Mouse (Mus musculus) midbrain, embryonic 11.5 days (tissue): Measurements from ENCODE around the gene Scube3. TPM values are rescaled to one million over a fixed set of nuclear protein-coding genes. Genes with fewer than 3 reads are reported as not detected.
"Not testable (repeated sequence)": the region's sequence is repeated elsewhere in the genome, so short reads cannot be mapped to it uniquely, and the experiment has no call there.

ENCODE experiments used
- ATAC-seq: fragments of 200-750 bp; cut with Nextera tagmentation; 2 replicates; pipeline ENCODE4 v1.8.0; 2017; ENCODE audit warnings: moderate TSS enrichment, moderate library complexity; ENCODE audit not compliant: low FRiP score
- DNase-seq: peaks from one replicate; pipeline ENCODE4 v3.0.0; 2015; ENCODE audit warnings: low spot score; ENCODE audit errors: missing footprints
- H3K27ac ChIP-seq: fragments of 300-500 bp; sonication (generic); 2 replicates; pipeline ENCODE4 v1.5.1; 2014; ENCODE audit warnings: low read depth, low read length
- H3K27me3 ChIP-seq: fragments of 300-500 bp; sonication (generic); 2 replicates; pipeline ENCODE4 v1.6.1; 2014; ENCODE audit warnings: mild to moderate bottlenecking, low read length, moderate library complexity, mixed read lengths; ENCODE audit not compliant: control insufficient read depth, insufficient read depth
- H3K36me3 ChIP-seq: fragments of 300-500 bp; sonication (generic); 2 replicates; pipeline ENCODE4 v1.6.1; 2014; ENCODE audit warnings: mild to moderate bottlenecking, low read length, moderate library complexity, mixed read lengths; ENCODE audit not compliant: control insufficient read depth, insufficient read depth
- H3K4me1 ChIP-seq: fragments of 300-500 bp; sonication (generic); 2 replicates; pipeline ENCODE4 v1.6.1; 2014; ENCODE audit warnings: low read length; ENCODE audit not compliant: control insufficient read depth, insufficient read depth
- H3K4me2 ChIP-seq: fragments of 300-500 bp; sonication (generic); 2 replicates; pipeline ENCODE4 v1.6.1; 2014; ENCODE audit warnings: mild to moderate bottlenecking, moderate library complexity
- H3K4me3 ChIP-seq: fragments of 300-500 bp; sonication (generic); 2 replicates; pipeline ENCODE4 v1.5.1; 2014; ENCODE audit warnings: low read depth, low read length
- H3K9ac ChIP-seq: fragments of 300-500 bp; sonication (generic); 2 replicates; pipeline ENCODE4 v1.6.1; 2014; ENCODE audit warnings: low read length
- H3K9me3 ChIP-seq: fragments of 300-500 bp; sonication (generic); 2 replicates; pipeline ENCODE4 v1.6.1; 2016; ENCODE audit warnings: low read length; ENCODE audit not compliant: control insufficient read depth
- WGBS: fragments of 180-500 bp; shearing (Covaris S2); extraction: QIAGEN DNeasy Blood & Tissue Kit; methylation state at CpG from one replicate; pipeline ENCODE4 v1.1.7; 2014; 5-methylcytosine and 5-hydroxymethylcytosine counted together
- polyA plus RNA-seq: library from polyadenylated mRNA; unstranded; fragments of >200 nt; fragmentation: Nextera tagmentation; extraction: Ambion mirVana; gene quantifications from 2 replicates; pipeline ENCODE4 v1.2.1, GENCODE M21; 2014

The Scube3 gene
- polyA plus RNA-seq, 1 experiment from 2014 or later, result 10.2 TPM

- Histone ChIP-seq H3K4me2 (no peak overlapping the region), H3K4me3 (no peak overlapping the region), H3K9ac (no peak overlapping the region), H3K27me3 (no peaks in the 10 kb centered on the region; the same call in 1 of the 2 replicates), H3K36me3 (no peaks in the 10 kb centered on the region), H3K27ac (no peak overlapping the region), H3K9me3 (no peaks in the 10 kb centered on the region), H3K4me1 (peaks cover 6% of the 10 kb centered on the region; the same call in 1 of the 2 replicates)
- WGBS, result 71% methylated on average over 9 of the region's 9 CpGs
- ATAC-seq (no peak), DNase-seq (no peak)
Measured at GRCm38 (mm10) chr17:28212391-28212790, 70.5 kb downstream of the Scube3 start.

- DNase-seq (no peak), ATAC-seq (no peak)
- Histone ChIP-seq H3K4me2 (no peak overlapping the region), H3K4me3 (no peak overlapping the region), H3K27me3 (no peaks in the 10 kb centered on the region; the same call in 1 of the 2 replicates), H3K27ac (no peak overlapping the region), H3K9me3 (no peaks in the 10 kb centered on the region), H3K4me1 (no peaks in the 10 kb centered on the region), H3K36me3 (no peaks in the 10 kb centered on the region), H3K9ac (no peak overlapping the region)
- 40% methylated on average over 4 of the region's 4 CpGs for WGBS
Measured at GRCm38 (mm10) chr17:28213236-28213635, 71.3 kb downstream of the Scube3 start.

- Histone ChIP-seq H3K4me2 (no peak overlapping the region), H3K9me3 (no peaks in the 10 kb centered on the region), H3K4me1 (no peaks in the 10 kb centered on the region), H3K27me3 (no peaks in the 10 kb centered on the region; the same call in 1 of the 2 replicates), H3K4me3 (no peak overlapping the region), H3K27ac (no peak overlapping the region), H3K36me3 (no peaks in the 10 kb centered on the region), H3K9ac (no peak overlapping the region)
- ATAC-seq (no peak), DNase-seq (no peak)
- WGBS, result 79% methylated on average over 9 of the region's 9 CpGs
Measured at GRCm38 (mm10) chr17:28216791-28217190, 74.8 kb downstream of the Scube3 start.

GRCm38 (mm10) chr17:28217721-28218649 lies 76.0 kb downstream of the Scube3 start:
- H3K27ac ChIP-seq, result peak overlapping the region; percentile 25; the same call in 1 of the 2 replicates
- no peaks in the 10 kb centered on the region; the same call in 1 of the 2 replicates for H3K27me3 ChIP-seq
- H3K4me1 ChIP-seq, result no peaks in the 10 kb centered on the region; the same call in 1 of the 2 replicates
- H3K9ac ChIP-seq, result peak overlapping the region; percentile 41; the same call in 1 of the 2 replicates
- 25% methylated on average over 23 of the region's 23 CpGs for WGBS
- ATAC-seq, result no peak
- DNase-seq, result no peak
- no peaks in the 10 kb centered on the region for H3K9me3 ChIP-seq
- no peak overlapping the region for H3K4me3 ChIP-seq
- no peak overlapping the region for H3K4me2 ChIP-seq
- H3K36me3 ChIP-seq, result no peaks in the 10 kb centered on the region

DNA sequence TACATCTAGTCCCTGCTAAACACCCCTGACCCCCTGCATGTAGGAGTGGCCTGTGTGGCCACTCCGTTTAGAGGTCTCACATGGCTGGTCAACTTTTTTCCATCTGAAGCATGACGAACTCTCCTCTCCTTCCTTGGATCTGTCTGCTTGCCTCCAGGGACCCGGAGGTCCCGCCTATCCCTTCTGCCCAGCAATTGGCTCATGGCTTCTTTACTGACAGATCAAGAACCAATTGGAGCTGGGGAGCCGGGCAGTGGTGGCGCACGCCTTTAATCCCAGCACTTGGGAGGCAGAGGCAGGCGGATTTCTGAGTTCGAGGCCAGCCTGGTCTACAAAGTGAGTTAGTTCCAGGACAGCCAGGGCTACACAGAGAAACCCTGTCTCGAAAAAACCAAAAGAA lies 80.5 kb downstream of the Scube3 start:
- not testable (repeated sequence) for H3K27ac ChIP-seq, H3K9ac ChIP-seq, DNase-seq, H3K36me3 ChIP-seq, ATAC-seq, H3K27me3 ChIP-seq, H3K4me1 ChIP-seq, H3K4me3 ChIP-seq, H3K4me2 ChIP-seq, H3K9me3 ChIP-seq
- WGBS, result 93% methylated on average over 9 of the region's 10 CpGs

DNA sequence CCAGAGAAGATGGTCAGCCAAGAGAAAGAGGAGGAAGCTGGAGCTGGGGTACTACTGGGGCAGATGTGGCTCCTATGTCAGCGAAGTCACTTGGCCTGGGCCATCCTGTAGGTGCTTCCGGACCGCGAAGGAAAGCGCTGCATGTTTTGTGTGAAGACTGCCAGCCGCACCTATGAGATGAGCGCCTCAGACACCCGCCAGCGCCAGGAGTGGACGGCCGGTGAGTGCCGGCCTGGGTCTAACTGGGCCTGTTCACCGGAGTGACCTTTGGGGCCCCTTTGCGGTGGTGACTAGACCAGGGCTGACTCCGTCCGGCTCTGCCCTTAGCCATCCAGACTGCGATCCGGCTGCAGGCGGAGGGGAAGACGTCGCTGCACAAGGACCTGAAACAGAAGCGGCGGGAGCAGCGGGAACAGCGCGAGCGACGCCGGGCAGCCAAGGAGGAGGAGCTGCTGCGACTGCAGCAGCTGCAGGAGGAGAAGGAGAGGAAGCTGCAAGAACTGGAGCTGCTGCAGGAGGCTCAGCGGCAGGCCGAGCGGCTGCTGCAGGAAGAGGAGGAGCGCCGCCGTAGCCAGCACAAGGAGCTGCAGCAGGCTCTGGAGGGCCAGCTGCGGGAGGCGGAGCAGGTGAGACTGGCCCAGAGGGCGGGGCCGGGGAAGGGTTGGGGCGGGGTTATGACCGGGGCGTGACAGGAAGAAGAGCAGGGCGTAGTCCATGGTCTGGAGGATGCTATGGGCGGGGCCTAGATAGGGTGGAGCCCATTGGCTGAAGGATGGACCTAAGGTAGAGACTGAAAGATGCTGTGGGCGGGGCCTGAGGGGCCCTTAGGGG lies 81.8 kb downstream of the Scube3 start:
- Histone ChIP-seq H3K4me2 (peak overlapping the region; percentile 83), H3K27ac (peak overlapping the region; percentile 30; the same call in 1 of the 2 replicates), H3K9ac (peak overlapping the region; percentile 73), H3K36me3 (no peaks in the 10 kb centered on the region), H3K9me3 (no peaks in the 10 kb centered on the region), H3K4me1 (no peaks in the 10 kb centered on the region; the same call in 1 of the 2 replicates), H3K27me3 (no peaks in the 10 kb centered on the region), H3K4me3 (peak overlapping the region; percentile 42)
- under 1% methylated on average over 46 of the region's 46 CpGs for WGBS
- DNase-seq (peak; percentile 98), ATAC-seq (peak; percentile 92)

Other genes starting within 250 kb of the Scube3 start
- gene Anks1, start 232.8 kb upstream of the Scube3 start, polyA plus RNA-seq, result 22.5 and 23.7 TPM in 2 replicates
- 95.0 and 103 TPM in 2 replicates for gene Taf11, start 232.3 kb upstream of the Scube3 start, polyA plus RNA-seq
- gene Tcp11, start 61.5 kb upstream of the Scube3 start, polyA plus RNA-seq, result 0.70 and 1.0 TPM in 2 replicates
- 24.6 and 30.2 TPM in 2 replicates for gene Zfp523, start 35.0 kb downstream of the Scube3 start, polyA plus RNA-seq
- gene Def6, start 65.6 kb downstream of the Scube3 start, polyA plus RNA-seq, result 1.7 and 1.8 TPM in 2 replicates
- 1.7 and 1.8 TPM in 2 replicates for gene Ppard, start 90.6 kb downstream of the Scube3 start, polyA plus RNA-seq
- 18.5 and 19.5 TPM in 2 replicates for gene Fance, start 171.4 kb downstream of the Scube3 start, polyA plus RNA-seq
- gene Rpl10a, start 186.3 kb downstream of the Scube3 start, polyA plus RNA-seq, result 465 and 471 TPM in 2 replicates
- gene Tead3, start 208.7 kb downstream of the Scube3 start, polyA plus RNA-seq, result 3.5 and 3.7 TPM in 2 replicates
- 4.6 and 4.9 TPM in 2 replicates for gene Tulp1, start 223.1 kb downstream of the Scube3 start, polyA plus RNA-seq